Mouse (Mus musculus) neural tube, embryonic 11.5 days (tissue): ENCODE results near the gene Fbxo27. TPM values are rescaled to one million over a fixed set of nuclear protein-coding genes. Genes with fewer than 3 reads are reported as not detected.

Experiments used
- polyA plus RNA-seq: library from polyadenylated mRNA; unstranded; fragments of >200 nt; fragmentation: Nextera tagmentation; extraction: Ambion mirVana; gene quantifications from 2 replicates; pipeline ENCODE4 v1.2.1, GENCODE M21; 2014

Fbxo27 gene
- polyA plus RNA-seq, 1 experiment from 2014 or later, result 5.3 TPM

Other genes starting within 250 kb of the Fbxo27 start
- 7.6 and 9.9 TPM in 2 replicates for gene Lrfn1, start 240.9 kb upstream of the Fbxo27 start, polyA plus RNA-seq
- gene Ifnl2, start 182.4 kb upstream of the Fbxo27 start, polyA plus RNA-seq, result not detected in 2 replicates
- gene Ifnl3, start 170.0 kb upstream of the Fbxo27 start, polyA plus RNA-seq, result not detected in 2 replicates
- not detected in 2 replicates for gene Sycn, start 152.0 kb upstream of the Fbxo27 start, polyA plus RNA-seq
- gene Nccrp1, start 145.6 kb upstream of the Fbxo27 start, polyA plus RNA-seq, result 0.15 TPM in 1 of 2 replicates, not detected in the other
- gene Samd4b, start 94.7 kb upstream of the Fbxo27 start, polyA plus RNA-seq, result 37.8 and 39.5 TPM in 2 replicates
- gene Pak4, start 94.7 kb upstream of the Fbxo27 start, polyA plus RNA-seq, result 31.1 and 33.9 TPM in 2 replicates
- not detected in 2 replicates for gene Acp7, start 61.5 kb upstream of the Fbxo27 start, polyA plus RNA-seq
- 7.3 and 7.7 TPM in 2 replicates for gene Fbxo17, start 24.0 kb downstream of the Fbxo27 start, polyA plus RNA-seq
- gene Mrps12, start 49.0 kb downstream of the Fbxo27 start, polyA plus RNA-seq, result 128 and 129 TPM in 2 replicates
- gene Sars2, start 49.1 kb downstream of the Fbxo27 start, polyA plus RNA-seq, result 28.8 and 32.4 TPM in 2 replicates
- gene Ccer2, start 63.3 kb downstream of the Fbxo27 start, polyA plus RNA-seq, result 1.1 and 1.9 TPM in 2 replicates
- 73.0 and 77.0 TPM in 2 replicates for gene Sirt2, start 73.9 kb downstream of the Fbxo27 start, polyA plus RNA-seq
- 49.7 and 57.3 TPM in 2 replicates for gene Nfkbib, start 74.7 kb downstream of the Fbxo27 start, polyA plus RNA-seq
- gene Rinl, start 96.1 kb downstream of the Fbxo27 start, polyA plus RNA-seq, result 2.6 and 2.8 TPM in 2 replicates
- gene Hnrnpl, start 115.7 kb downstream of the Fbxo27 start, polyA plus RNA-seq, result 320 and 326 TPM in 2 replicates
- gene Ech1, start 132.4 kb downstream of the Fbxo27 start, polyA plus RNA-seq, result 88.7 and 90.9 TPM in 2 replicates
- 1.5 and 1.8 TPM in 2 replicates for gene Lgals4, start 141.0 kb downstream of the Fbxo27 start, polyA plus RNA-seq
- 0.66 and 1.9 TPM in 2 replicates for gene Lgals7, start 171.0 kb downstream of the Fbxo27 start, polyA plus RNA-seq
- 0.21 and 0.39 TPM in 2 replicates for gene Capn12, start 188.6 kb downstream of the Fbxo27 start, polyA plus RNA-seq